Mouse (Mus musculus) fibroblast of lung, adult 2 months (primary cell): ENCODE results near the gene Hook2.

Experiments used
- DNase-seq: peaks from one replicate; pipeline ENCODE4 v3.0.0-alpha.2; 2011; ENCODE audit warnings: low read depth

Hook2 gene

GRCm38 (mm10) chr8:85032622-85033311 is 42.4 kb downstream of the Hook2 start:
- no peak for DNase-seq

GRCm38 (mm10) chr8:85033867-85034266 is 43.5 kb downstream of the Hook2 start:
- no peak for DNase-seq

- DNase-seq, result peak; percentile 25
Observed at GRCm38 (mm10) chr8:85034764-85035163, 44.4 kb downstream of the Hook2 start.

- no peak for DNase-seq
Observed at GRCm38 (mm10) chr8:85035165-85035727, 44.8 kb downstream of the Hook2 start.

- DNase-seq, result no peak
Observed at GRCm38 (mm10) chr8:85035728-85036310, 45.4 kb downstream of the Hook2 start.

GRCm38 (mm10) chr8:85036381-85036717 is 45.9 kb downstream of the Hook2 start:
- no peak for DNase-seq

- peak; percentile 92 for DNase-seq
Observed at GRCm38 (mm10) chr8:85036718-85037365, 46.4 kb downstream of the Hook2 start, which contains the start of gene Tnpo2. Gene Tnpo2, plus strand, starts transcription at chr8:85036915.

GRCm38 (mm10) chr8:85037366-85037680 is 46.9 kb downstream of the Hook2 start:
- DNase-seq, result no peak

GRCm38 (mm10) chr8:85037681-85038531 is 47.5 kb downstream of the Hook2 start:
- no peak for DNase-seq

GRCm38 (mm10) chr8:85043619-85044018 is 53.2 kb downstream of the Hook2 start:
- DNase-seq, result no peak
